Mouse (Mus musculus) stomach, postnatal 0 days (tissue): ENCODE measurements at regions not wholly inside any gene's neighbourhood (a gene's known extent, or its start where the extent isn't known, plus 50 kb on each side); places are given as distances from the start of the nearest gene placed in this dataset.

Source experiments
- CTCF ChIP-seq: IDR thresholded peaks from 2 replicates; pipeline ENCODE4 v1.5.1; 2016; ENCODE audit warnings: antibody characterized with exemption, low read depth, mild to moderate bottlenecking, moderate library complexity
- EP300 ChIP-seq: optimal IDR thresholded peaks from 2 replicates; pipeline ENCODE3; 2016; ENCODE audit warnings: antibody characterized with exemption

GRCm38 (mm10) chr6:55597088-55597487, 84.0 kb downstream of the Neurod6 start:
- TF ChIP-seq CTCF (no peak), EP300 (no peak)
